Mouse (Mus musculus): ENCODE measurements at regions not wholly inside any gene's neighbourhood (a gene's known extent, or its start where the extent isn't known, plus 50 kb on each side); places are given as distances from the start of the nearest gene placed in this dataset.

GRCm38 (mm10) chr12:110200471-110200870, 78.4 kb upstream of the Dio3 start:
- Histone ChIP-seq H3K36me3 (replicated peaks) (no peaks in the 10 kb centered on the region), H3K4me3 (ENCODE audit: low read depth, low read length) (no peak overlapping the region), H3K27me3 (ENCODE audit: insufficient read depth, low read length) (no peaks in the 10 kb centered on the region), H3K9me3 (replicated peaks) (peaks cover 94% of the 10 kb centered on the region), H3K4me1 (ENCODE audit: insufficient read depth, low read depth, low read length) (no peaks in the 10 kb centered on the region)
- no peak for TF ChIP-seq TAL1 (conservative IDR thresholded peaks at IDR 0.05; ENCODE audit: low read depth, low read length)
- no peak for TF ChIP-seq GATA2 (IDR thresholded peaks at IDR 0.05; ENCODE audit: borderline replicate concordance, low read depth, low read length)
- no peak for TF ChIP-seq CTCF (IDR thresholded peaks at IDR 0.05; ENCODE audit: low read depth, low read length)
- no peak for TF ChIP-seq GATA1 (IDR thresholded peaks at IDR 0.05; ENCODE audit: borderline replicate concordance, low read length)
- TF ChIP-seq POLR2AphosphoS5 (IDR thresholded peaks at IDR 0.05; ENCODE audit: insufficient replicate concordance, low read depth, low read length), result no peak
- no peak for DNase-seq (ENCODE audit: low spot score)
- no peak for ATAC-seq (ENCODE audit: extremely low read depth, insufficient number of reproducible peaks, low FRiP score, poor library complexity, severe bottlenecking)

GRCm38 (mm10) chr12:110200887-110201286, 78.0 kb upstream of the Dio3 start:
- DNase-seq (ENCODE audit: low spot score) (no peak), ATAC-seq (ENCODE audit: extremely low read depth, insufficient number of reproducible peaks, low FRiP score, poor library complexity, severe bottlenecking) (no peak)
- Histone ChIP-seq H3K9me3 (replicated peaks) (peaks cover 93% of the 10 kb centered on the region), H3K36me3 (replicated peaks) (no peaks in the 10 kb centered on the region), H3K4me3 (ENCODE audit: low read depth, low read length) (no peak overlapping the region), H3K4me1 (ENCODE audit: insufficient read depth, low read depth, low read length) (no peaks in the 10 kb centered on the region), H3K27me3 (ENCODE audit: insufficient read depth, low read length) (no peaks in the 10 kb centered on the region)
- TF ChIP-seq CTCF (IDR thresholded peaks at IDR 0.05; ENCODE audit: low read depth, low read length) (no peak), GATA2 (IDR thresholded peaks at IDR 0.05; ENCODE audit: borderline replicate concordance, low read depth, low read length) (no peak), POLR2AphosphoS5 (IDR thresholded peaks at IDR 0.05; ENCODE audit: insufficient replicate concordance, low read depth, low read length) (no peak), TAL1 (conservative IDR thresholded peaks at IDR 0.05; ENCODE audit: low read depth, low read length) (no peak), GATA1 (IDR thresholded peaks at IDR 0.05; ENCODE audit: borderline replicate concordance, low read length) (no peak)

DNA sequence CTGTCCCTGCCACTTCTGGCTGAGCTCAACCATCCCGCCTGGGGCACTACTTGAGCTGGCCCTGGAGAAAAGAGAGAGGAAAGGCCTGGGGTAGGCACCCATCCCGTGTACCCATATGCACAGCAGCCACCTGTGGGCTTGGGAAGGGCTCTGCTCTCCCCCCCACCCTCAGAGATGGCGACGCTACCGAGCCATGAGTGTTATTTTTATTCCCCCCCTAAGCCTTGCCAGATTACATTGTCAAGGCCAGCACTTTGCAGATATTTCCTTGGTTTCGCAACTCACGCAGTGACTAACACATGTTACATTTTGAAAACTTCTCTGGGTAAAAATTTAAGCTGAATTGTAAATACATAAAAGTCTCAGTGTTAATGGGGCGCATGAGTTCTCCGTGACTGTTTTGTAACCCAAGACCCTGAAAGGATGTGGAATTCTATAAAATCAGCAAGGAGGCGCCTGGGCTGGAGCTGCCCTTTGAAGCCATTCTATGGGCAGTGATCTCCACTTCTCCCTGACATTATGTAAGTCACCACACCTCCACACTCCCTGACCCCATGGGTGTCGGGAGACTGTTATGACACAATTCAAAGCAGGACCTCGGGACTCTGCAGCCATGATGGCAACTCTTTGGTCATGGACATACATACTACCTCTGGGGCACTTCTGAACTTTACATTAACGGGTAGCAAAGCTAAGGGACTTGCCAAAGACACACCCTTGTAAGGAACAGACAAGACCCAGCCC, 75.4 kb upstream of the Dio3 start:
- ATAC-seq (ENCODE audit: extremely low read depth, insufficient number of reproducible peaks, low FRiP score, poor library complexity, severe bottlenecking) (no peak), DNase-seq (ENCODE audit: low spot score) (no peak)
- H3K9me3 ChIP-seq (replicated peaks), result peaks cover 93% of the 10 kb centered on the region
- H3K4me3 ChIP-seq (ENCODE audit: low read depth, low read length), result no peak overlapping the region
- TF ChIP-seq GATA1 (IDR thresholded peaks at IDR 0.05; ENCODE audit: borderline replicate concordance, low read length) (no peak), TAL1 (conservative IDR thresholded peaks at IDR 0.05; ENCODE audit: low read depth, low read length) (no peak), POLR2AphosphoS5 (IDR thresholded peaks at IDR 0.05; ENCODE audit: insufficient replicate concordance, low read depth, low read length) (no peak), CTCF (IDR thresholded peaks at IDR 0.05; ENCODE audit: low read depth, low read length) (no peak), GATA2 (IDR thresholded peaks at IDR 0.05; ENCODE audit: borderline replicate concordance, low read depth, low read length) (no peak)
- H3K27me3 ChIP-seq (ENCODE audit: insufficient read depth, low read length), result no peaks in the 10 kb centered on the region
- no peaks in the 10 kb centered on the region for H3K4me1 ChIP-seq (ENCODE audit: insufficient read depth, low read depth, low read length)
- no peaks in the 10 kb centered on the region for H3K36me3 ChIP-seq (replicated peaks)

DNA sequence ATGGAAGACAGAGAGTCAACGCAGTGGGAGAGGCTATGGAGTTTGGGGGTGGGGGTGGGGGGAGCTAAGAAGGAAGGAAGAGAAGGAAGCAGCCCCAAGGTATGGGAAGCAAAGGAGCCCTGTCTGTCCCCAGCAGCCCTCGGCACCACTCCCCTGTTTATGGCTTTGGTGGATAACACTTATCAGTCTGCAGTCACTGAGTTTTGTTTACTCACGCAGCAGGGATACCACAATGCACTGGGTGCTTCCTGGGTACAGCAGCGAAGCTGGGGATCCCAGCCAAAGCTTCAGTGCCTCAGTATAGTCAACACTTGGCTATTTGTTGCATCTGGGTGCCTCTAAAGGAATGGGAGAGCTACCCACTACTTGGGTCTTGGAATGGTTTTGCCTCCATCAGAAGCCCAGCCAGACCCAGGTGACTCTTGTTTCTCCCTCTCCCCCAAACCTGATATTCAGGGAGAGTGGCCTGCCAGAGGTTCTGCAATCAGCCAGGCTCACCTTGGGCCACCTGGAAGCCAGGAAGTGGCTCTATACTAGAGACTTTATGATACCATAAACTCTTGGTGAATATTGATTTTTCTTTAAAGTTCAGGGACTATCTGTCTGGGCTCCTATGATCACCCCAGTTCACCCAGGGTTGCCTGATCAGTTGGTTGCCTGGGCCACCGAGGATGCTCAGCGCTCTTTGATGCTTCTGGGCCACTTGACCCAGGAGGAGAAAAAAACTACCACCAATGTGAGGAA, 74.5 kb upstream of the Dio3 start:
- DNase-seq (ENCODE audit: low spot score) (no peak), ATAC-seq (ENCODE audit: extremely low read depth, insufficient number of reproducible peaks, low FRiP score, poor library complexity, severe bottlenecking) (no peak)
- Histone ChIP-seq H3K9me3 (replicated peaks) (peaks cover 93% of the 10 kb centered on the region), H3K27me3 (ENCODE audit: insufficient read depth, low read length) (no peaks in the 10 kb centered on the region), H3K4me1 (ENCODE audit: insufficient read depth, low read depth, low read length) (no peaks in the 10 kb centered on the region), H3K36me3 (replicated peaks) (no peaks in the 10 kb centered on the region), H3K4me3 (ENCODE audit: low read depth, low read length) (no peak overlapping the region)
- TF ChIP-seq GATA2 (IDR thresholded peaks at IDR 0.05; ENCODE audit: borderline replicate concordance, low read depth, low read length), result no peak
- no peak for TF ChIP-seq POLR2AphosphoS5 (IDR thresholded peaks at IDR 0.05; ENCODE audit: insufficient replicate concordance, low read depth, low read length)
- no peak for TF ChIP-seq CTCF (IDR thresholded peaks at IDR 0.05; ENCODE audit: low read depth, low read length)
- no peak for TF ChIP-seq GATA1 (IDR thresholded peaks at IDR 0.05; ENCODE audit: borderline replicate concordance, low read length)
- no peak for TF ChIP-seq TAL1 (conservative IDR thresholded peaks at IDR 0.05; ENCODE audit: low read depth, low read length)

GRCm38 (mm10) chr12:110206271-110206670, 72.6 kb upstream of the Dio3 start:
- Histone ChIP-seq H3K4me1 (ENCODE audit: insufficient read depth, low read depth, low read length) (no peaks in the 10 kb centered on the region), H3K36me3 (replicated peaks) (no peaks in the 10 kb centered on the region), H3K9me3 (replicated peaks) (peaks cover 89% of the 10 kb centered on the region), H3K27me3 (ENCODE audit: insufficient read depth, low read length) (no peaks in the 10 kb centered on the region), H3K4me3 (ENCODE audit: low read depth, low read length) (no peak overlapping the region)
- DNase-seq (ENCODE audit: low spot score), result no peak
- no peak for TF ChIP-seq CTCF (IDR thresholded peaks at IDR 0.05; ENCODE audit: low read depth, low read length)
- no peak for TF ChIP-seq GATA1 (IDR thresholded peaks at IDR 0.05; ENCODE audit: borderline replicate concordance, low read length)
- no peak for TF ChIP-seq GATA2 (IDR thresholded peaks at IDR 0.05; ENCODE audit: borderline replicate concordance, low read depth, low read length)
- TF ChIP-seq POLR2AphosphoS5 (IDR thresholded peaks at IDR 0.05; ENCODE audit: insufficient replicate concordance, low read depth, low read length), result no peak
- TF ChIP-seq TAL1 (conservative IDR thresholded peaks at IDR 0.05; ENCODE audit: low read depth, low read length), result no peak
- no peak for ATAC-seq (ENCODE audit: extremely low read depth, insufficient number of reproducible peaks, low FRiP score, poor library complexity, severe bottlenecking)

- Histone ChIP-seq H3K4me3 (ENCODE audit: low read depth, low read length) (no peak overlapping the region), H3K4me1 (ENCODE audit: insufficient read depth, low read depth, low read length) (no peaks in the 10 kb centered on the region), H3K36me3 (replicated peaks) (no peaks in the 10 kb centered on the region), H3K27me3 (ENCODE audit: insufficient read depth, low read length) (no peaks in the 10 kb centered on the region), H3K9me3 (replicated peaks) (peaks cover 86% of the 10 kb centered on the region)
- no peak for TF ChIP-seq POLR2AphosphoS5 (IDR thresholded peaks at IDR 0.05; ENCODE audit: insufficient replicate concordance, low read depth, low read length)
- no peak for TF ChIP-seq TAL1 (conservative IDR thresholded peaks at IDR 0.05; ENCODE audit: low read depth, low read length)
- TF ChIP-seq GATA2 (IDR thresholded peaks at IDR 0.05; ENCODE audit: borderline replicate concordance, low read depth, low read length), result no peak
- no peak for TF ChIP-seq GATA1 (IDR thresholded peaks at IDR 0.05; ENCODE audit: borderline replicate concordance, low read length)
- no peak for TF ChIP-seq CTCF (IDR thresholded peaks at IDR 0.05; ENCODE audit: low read depth, low read length)
- ATAC-seq (ENCODE audit: extremely low read depth, insufficient number of reproducible peaks, low FRiP score, poor library complexity, severe bottlenecking) (no peak), DNase-seq (ENCODE audit: low spot score) (no peak)
Measured at GRCm38 (mm10) chr12:110206812-110207211, 72.1 kb upstream of the Dio3 start.
